Mouse (Mus musculus) testis, adult 2 months (tissue): ENCODE measurements at regions not wholly inside any gene's neighbourhood (a gene's known extent, or its start where the extent isn't known, plus 50 kb on each side); places are given as distances from the start of the nearest gene placed in this dataset.

Experiments
- CTCF ChIP-seq: fragments of 200-500 bp; IDR thresholded peaks from 2 replicates; pipeline ENCODE4 v1.5.1; 2012; ENCODE audit warnings: low read depth, mild to moderate bottlenecking, inconsistent platforms, low read length, moderate library complexity; ENCODE audit not compliant: control insufficient read depth, insufficient read depth, insufficient replicate concordance
- POLR2A ChIP-seq: fragments of 200-500 bp; IDR thresholded peaks from 2 replicates; pipeline ENCODE4 v1.6.1; 2012; ENCODE audit warnings: low read depth, mild to moderate bottlenecking, inconsistent platforms, low read length, moderate library complexity; ENCODE audit not compliant: control insufficient read depth

DNA sequence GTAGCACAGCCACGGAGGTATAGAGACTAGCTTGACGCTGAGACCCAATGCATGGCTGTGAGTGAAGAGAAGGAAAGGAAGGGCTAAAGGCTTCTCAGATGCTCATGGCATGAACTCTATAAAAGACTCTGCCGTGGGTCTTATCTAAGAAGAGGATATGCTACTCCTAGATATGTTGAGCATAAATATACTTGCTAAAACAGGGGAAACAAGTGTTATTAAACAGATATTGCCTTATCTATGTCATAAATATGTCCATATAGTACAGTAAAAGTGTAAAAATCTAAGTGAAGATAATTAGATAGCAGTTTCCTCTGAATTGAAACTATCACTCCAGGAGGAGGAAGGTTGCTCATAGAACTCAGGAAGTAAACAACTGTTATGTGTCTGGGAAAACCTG, 128.2 kb upstream of the Cep162 start:
- TF ChIP-seq POLR2A (no peak), CTCF (no peak)
